ENCODE assay signal across 26 mouse cellular contexts in the genomic region with DNA sequence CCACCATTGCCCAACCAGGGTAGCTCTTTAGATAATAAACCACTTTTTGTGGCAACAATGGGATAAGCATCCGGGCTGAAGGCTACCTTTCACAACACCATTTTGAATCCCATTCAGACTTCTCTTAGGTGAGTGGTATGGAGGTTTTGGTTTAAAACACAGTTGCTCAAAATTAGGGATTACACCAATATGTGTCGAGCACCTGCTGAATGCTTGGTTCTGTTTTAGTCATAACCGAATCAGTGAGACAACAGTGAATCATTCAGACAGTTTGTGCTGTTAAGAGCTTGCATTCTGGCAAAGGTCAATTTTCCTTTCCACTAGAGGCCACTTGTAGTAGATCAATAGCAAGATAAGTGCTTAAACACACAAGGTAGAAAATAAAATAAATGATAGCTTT.
DNase-seq lines count a peak whose midpoint lies in the region; ATAC-seq and TF ChIP-seq lines count a peak whose summit lies in the region.
"Had no signal": no experiment of that assay in that cellular context is flagged by ENCODE, and none has a peak within 500 bp of the region (broad histone marks: within the 10 kb centered on the region; RNA-seq: fewer than 3 reads in every experiment).

No protein-coding gene starts in this region.

- no peaks in the 10 kb centered on the region for H3K36me3 ChIP-seq in liver, adult 2 months (ENCODE audit: control insufficient read depth, insufficient read depth, low read length)
- no peaks in the 10 kb centered on the region for H3K36me3 ChIP-seq in liver, postnatal 0 days (replicated peaks; ENCODE audit: insufficient read depth, low read length)
- H3K36me3 ChIP-seq: embryonic facial prominence, embryonic 10.5 days; embryonic facial prominence, embryonic 12.5 days; forebrain, embryonic 15.5 days; G1E had no signal

- DNase-seq in liver, adult 2 months (ENCODE audit: extremely low read depth, low read depth, low spot score), result peak; percentile 24
- no peak for DNase-seq in liver, postnatal 0 days
- DNase-seq in 3134 (ENCODE audit: extremely low read depth, insufficient read length, low spot score), result peak; percentile 26
- DNase-seq in gonadal fat pad, adult 2 months (ENCODE audit: low read depth), result peak; percentile 77
- DNase-seq in adrenal gland, postnatal 14 days, result no peak
- no peak for DNase-seq in embryo, embryonic 11 days
- DNase-seq: adrenal gland, adult 8-10 months; adrenal gland, postnatal 25 days; cerebellum, adult 11 months; cerebellum, adult 18-20 months; cerebellum, adult 8-10 months; cerebellum, adult 9-11 months; cerebellum, postnatal 14 days; cerebellum, postnatal 36 days; forebrain, postnatal 0 days had no signal

- TF ChIP-seq POLR2A in liver, adult 2 months (IDR thresholded peaks at IDR 0.05; ENCODE audit: extremely low read depth, insufficient read depth, low read length), result no peak
- TF ChIP-seq POLR2A in embryonic fibroblast, embryonic 13.5 days (IDR thresholded peaks at IDR 0.05; ENCODE audit: low read depth, low read length), result no peak

- H3K4me1 ChIP-seq in liver, adult 2 months (ENCODE audit: control insufficient read depth, insufficient read depth, low read length), result no peaks in the 10 kb centered on the region
- H3K4me1 ChIP-seq in liver, postnatal 0 days (ENCODE audit: insufficient read depth), result no peaks in the 10 kb centered on the region
- no peaks in the 10 kb centered on the region for H3K4me1 ChIP-seq in embryonic fibroblast, embryonic 13.5 days (ENCODE audit: control insufficient read depth, insufficient read depth, low read length)
- H3K4me1 ChIP-seq: embryonic facial prominence, embryonic 10.5 days; embryonic facial prominence, embryonic 12.5 days; forebrain, embryonic 13.5 days; forebrain, embryonic 15.5 days had no signal

- no peak overlapping the region for H3K4me3 ChIP-seq in liver, adult 2 months (ENCODE audit: insufficient read depth, low read depth, low read length)
- H3K4me3 ChIP-seq in liver, postnatal 0 days (ENCODE audit: low read depth, low read length), result no peak overlapping the region
- H3K4me3 ChIP-seq in embryonic fibroblast, embryonic 13.5 days (ENCODE audit: insufficient read depth, low read length), result no peak overlapping the region
- H3K4me3 ChIP-seq: embryonic facial prominence, embryonic 10.5 days; embryonic facial prominence, embryonic 12.5 days; erythroblast, embryonic 14.5 days; forebrain, embryonic 13.5 days; forebrain, embryonic 15.5 days had no signal

- no peak overlapping the region for H3K4me2 ChIP-seq in liver, postnatal 0 days (ENCODE audit: low read depth, low read length)
- H3K4me2 ChIP-seq: embryonic facial prominence, embryonic 12.5 days; forebrain, embryonic 13.5 days; forebrain, embryonic 15.5 days had no signal

- no peak for ATAC-seq in liver, postnatal 0 days
- ATAC-seq: activated CD4-positive, CD25-positive, alpha-beta regulatory T cell, adult 4 months; CD4-positive, CD25-positive, alpha-beta regulatory T cell, adult 4 months; forebrain, embryonic 13.5 days; forebrain, embryonic 15.5 days; forebrain, postnatal 0 days; Patski had no signal

- H3K79me2 ChIP-seq in liver, adult 2 months (ENCODE audit: control insufficient read depth, insufficient read depth, low read length), result no peaks in the 10 kb centered on the region

- TF ChIP-seq CTCF in liver, adult 2 months (IDR thresholded peaks at IDR 0.05; ENCODE audit: low read depth, low read length), result no peak
- no peak for TF ChIP-seq CTCF in liver, postnatal 0 days (IDR thresholded peaks at IDR 0.05; ENCODE audit: low read depth)
- no peak for TF ChIP-seq CTCF in embryonic fibroblast, embryonic 13.5 days (IDR thresholded peaks at IDR 0.05; ENCODE audit: borderline replicate concordance, insufficient read depth, low read length)

- no peaks in the 10 kb centered on the region for H3K9me3 ChIP-seq in liver, postnatal 0 days (ENCODE audit: low read length)
- H3K9me3 ChIP-seq: embryonic facial prominence, embryonic 10.5 days; embryonic facial prominence, embryonic 12.5 days; forebrain, embryonic 13.5 days; forebrain, embryonic 15.5 days had no signal

- H3K27ac ChIP-seq in liver, adult 2 months (replicated peaks; ENCODE audit: insufficient read depth, low read depth, low read length), result no peak overlapping the region
- H3K27ac ChIP-seq in liver, postnatal 0 days (ENCODE audit: low read depth), result no peak overlapping the region
- H3K27ac ChIP-seq in embryonic fibroblast, embryonic 13.5 days (ENCODE audit: insufficient read depth, low read length), result 0 out of 2 replicates have a peak overlapping the region, but pooled peaks have one; percentile 6
- H3K27ac ChIP-seq: embryonic facial prominence, embryonic 10.5 days; embryonic facial prominence, embryonic 12.5 days; forebrain, embryonic 13.5 days; forebrain, embryonic 15.5 days had no signal

- no peak for TF ChIP-seq EP300 in liver, postnatal 0 days (IDR thresholded peaks at IDR 0.05; ENCODE audit: low read depth)

- no peaks in the 10 kb centered on the region for H3K27me3 ChIP-seq in liver, adult 2 months (ENCODE audit: control insufficient read depth, insufficient read depth, low read length)
- H3K27me3 ChIP-seq in liver, postnatal 0 days (ENCODE audit: insufficient read depth, low read length), result no peaks in the 10 kb centered on the region
- H3K27me3 ChIP-seq: CH12.LX; embryonic facial prominence, embryonic 12.5 days; forebrain, embryonic 13.5 days; forebrain, embryonic 15.5 days; Patski had no signal

- no peak overlapping the region for H3K9ac ChIP-seq in liver, adult 2 months (ENCODE audit: low read depth, low read length)
- no peak overlapping the region for H3K9ac ChIP-seq in liver, postnatal 0 days (replicated peaks)
- H3K9ac ChIP-seq: embryonic facial prominence, embryonic 12.5 days; forebrain, embryonic 13.5 days; forebrain, embryonic 15.5 days; forebrain, postnatal 0 days had no signal

- 51% methylated on average over 3 of the region's 3 CpGs for WGBS in liver, adult 2 months
- WGBS in liver, postnatal 0 days (ENCODE audit: insufficient replicate concordance), result 71% methylated on average over 3 of the region's 3 CpGs

Comparison
In these comparisons a context has a peak if more than half of its experiments do, and no peak if none do; other contexts are left out.
1. DNase-seq: peak in liver, adult 2 months (single experiment), 3134 (single experiment) and gonadal fat pad, adult 2 months (single experiment); none in liver, postnatal 0 days (single experiment), adrenal gland, postnatal 14 days (single experiment) and embryo, embryonic 11 days (single experiment).